Mouse (Mus musculus) megakaryocyte progenitor cell, adult 5-6 weeks (primary cell): ENCODE results near the gene Mamdc4. TPM values are rescaled to one million over a fixed set of nuclear protein-coding genes. Genes with fewer than 3 reads are reported as not detected.

ENCODE experiments used
- ATAC-seq: replicated peaks from 2 replicates; pipeline ENCODE4 v1.8.0; 2016; ENCODE audit warnings: mild to moderate bottlenecking, moderate TSS enrichment, inconsistent platforms; ENCODE audit not compliant: poor library complexity
- total RNA-seq, 2 experiments: library from RNA; stranded (forward) in 1 of 2; stranded (reverse) in 1 of 2; fragments of 157-497, 149-512 nt in 1 of 2; fragments of 200-1000 nt in 1 of 2; gene quantifications; 2 replicates each; pipeline versions ENCODE4 v1.2.3 to v1.2.4; 2015 to 2017

The Mamdc4 gene
- total RNA-seq (2015) (0.42 and 0.86 TPM in 2 replicates), total RNA-seq (2017) (0.12 and 9.3 TPM in 2 replicates)

GRCm38 (mm10) chr2:25574579-25575431, at the start of gene Mamdc4, which contains the start of gene Phpt1:
Gene Mamdc4, minus strand, starts transcription at chr2:25574845.
Gene Phpt1, minus strand, starts transcription at chr2:25575224.
- peak; percentile 86 for ATAC-seq

GRCm38 (mm10) chr2:25621229-25622200, 46.9 kb upstream of the Mamdc4 start, which contains the start of gene Tmem141:
Gene Tmem141, minus strand, starts transcription at chr2:25622005.
- ATAC-seq = peak; percentile 88

- no peak for ATAC-seq
Observed at GRCm38 (mm10) chr2:25620852-25621228, 46.2 kb upstream of the Mamdc4 start.

GRCm38 (mm10) chr2:25620386-25620785, 45.7 kb upstream of the Mamdc4 start:
- peak; percentile 33 for ATAC-seq

GRCm38 (mm10) chr2:25617578-25617977, 42.9 kb upstream of the Mamdc4 start, which contains the start of gene Ccdc183:
Gene Ccdc183, minus strand, starts transcription at chr2:25617678.
- ATAC-seq = no peak

GRCm38 (mm10) chr2:25616398-25616797, 41.8 kb upstream of the Mamdc4 start:
- no peak for ATAC-seq

- ATAC-seq = peak; percentile 24
Observed at GRCm38 (mm10) chr2:25608671-25609070, 34.0 kb upstream of the Mamdc4 start.

- ATAC-seq = peak; percentile 88
Observed at GRCm38 (mm10) chr2:25607761-25608622, 33.3 kb upstream of the Mamdc4 start, which contains the start of gene Rabl6. Gene Rabl6, minus strand, starts transcription at chr2:25608521.

GRCm38 (mm10) chr2:25602526-25602925, 27.9 kb upstream of the Mamdc4 start:
- ATAC-seq = no peak

- ATAC-seq = no peak
Observed at GRCm38 (mm10) chr2:25600037-25600436, 25.4 kb upstream of the Mamdc4 start.

GRCm38 (mm10) chr2:25598749-25599148, 24.1 kb upstream of the Mamdc4 start:
- ATAC-seq = no peak

- no peak for ATAC-seq
Observed at GRCm38 (mm10) chr2:25596765-25597510, 22.3 kb upstream of the Mamdc4 start.

GRCm38 (mm10) chr2:25591863-25592262, 17.2 kb upstream of the Mamdc4 start:
- ATAC-seq = peak; percentile 87

GRCm38 (mm10) chr2:25588227-25588907, 13.7 kb upstream of the Mamdc4 start:
- ATAC-seq = no peak

GRCm38 (mm10) chr2:25587290-25587689, 12.6 kb upstream of the Mamdc4 start:
- ATAC-seq = no peak

GRCm38 (mm10) chr2:25585601-25586000, 11.0 kb upstream of the Mamdc4 start:
- ATAC-seq = no peak

GRCm38 (mm10) chr2:25584856-25585255, 10.2 kb upstream of the Mamdc4 start:
- ATAC-seq = no peak

- no peak for ATAC-seq
Observed at GRCm38 (mm10) chr2:25584152-25584551, 9.5 kb upstream of the Mamdc4 start.

- ATAC-seq = no peak
Observed at GRCm38 (mm10) chr2:25583571-25583970, 8.9 kb upstream of the Mamdc4 start.
